Mouse (Mus musculus) embryo, embryonic 11 days (tissue): Measurements from ENCODE around the gene Setd1a.
"Not testable (repeated sequence)": the region's sequence is repeated elsewhere in the genome, so short reads cannot be mapped to it uniquely, and the experiment has no call there.

Experiments used
- DNase-seq: peaks from one replicate; pipeline ENCODE4 v3.0.0-alpha.2; 2015

Gene Setd1a

DNA sequence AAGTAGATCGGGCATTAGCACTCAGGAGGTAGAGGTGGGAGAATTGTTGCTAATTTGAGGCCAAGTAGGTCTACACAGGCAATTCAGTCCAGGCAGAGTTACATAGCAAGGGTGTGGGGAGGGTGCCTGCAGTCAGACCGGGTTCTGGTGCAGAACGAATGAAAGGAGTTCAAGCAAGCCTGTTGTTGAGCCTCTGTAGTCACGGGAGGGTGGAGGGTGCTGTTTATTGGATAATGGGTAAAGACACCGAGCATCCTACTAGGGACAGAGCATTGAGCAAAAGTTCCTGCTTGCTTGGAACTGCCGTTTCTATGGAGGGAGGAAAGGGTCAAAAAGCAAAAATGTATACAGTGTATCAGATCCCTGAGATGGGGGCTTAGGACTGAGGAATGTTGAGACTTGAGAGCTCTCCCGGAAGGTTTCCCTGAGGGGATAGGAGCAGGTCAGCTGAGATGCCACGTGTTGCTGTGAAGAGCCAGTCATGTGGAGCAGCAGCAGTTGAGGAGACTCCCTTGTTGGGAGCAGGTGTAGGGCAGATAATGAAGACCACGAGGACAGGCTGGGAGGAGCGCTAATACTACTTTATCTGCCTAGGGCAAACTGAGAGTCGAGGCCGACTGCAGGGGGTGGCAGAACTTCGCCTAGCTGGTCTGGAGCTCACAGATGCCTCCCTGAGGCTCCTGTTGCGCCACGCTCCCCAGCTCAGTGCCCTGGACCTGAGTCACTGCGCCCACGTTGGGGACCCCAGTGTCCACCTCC is 9.4 kb upstream of the Setd1a start:
- DNase-seq, result no peak

- no peak for DNase-seq
Observed at GRCm38 (mm10) chr7:127767671-127768345, 8.7 kb upstream of the Setd1a start.

DNA sequence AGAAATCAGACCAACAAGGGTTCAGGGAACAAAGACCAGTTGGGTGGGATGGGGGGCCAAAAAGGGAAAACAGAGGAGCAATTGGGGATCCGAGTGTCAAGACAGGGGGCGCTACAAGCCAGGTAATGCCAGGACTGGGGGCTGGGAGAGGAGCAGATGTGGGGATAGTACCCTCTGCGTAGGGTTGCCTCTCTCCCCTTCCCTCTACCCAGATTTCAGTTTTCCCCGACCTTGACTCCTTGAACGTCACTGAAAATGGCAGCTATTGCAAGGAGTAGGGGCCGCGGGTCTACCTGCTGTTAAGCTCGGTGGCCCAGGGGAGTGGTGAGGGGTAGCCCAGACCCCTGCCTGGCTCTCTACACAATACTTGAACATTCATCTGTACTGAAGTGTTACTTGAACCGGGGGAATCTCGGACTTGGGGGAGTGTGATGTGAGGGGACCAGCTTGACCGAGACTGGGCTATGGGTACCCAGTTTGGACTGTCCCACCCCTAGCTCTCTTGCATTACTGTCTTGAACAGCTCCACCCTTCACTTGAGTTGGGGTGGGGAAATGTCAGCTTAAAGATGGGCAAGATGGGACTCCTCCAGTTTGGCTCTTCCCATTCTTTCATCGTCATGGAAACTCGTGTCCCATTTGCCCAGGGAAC is 8.0 kb upstream of the Setd1a start:
- no peak for DNase-seq

- peak; percentile 95 for DNase-seq
Observed at GRCm38 (mm10) chr7:127768997-127769593, 7.4 kb upstream of the Setd1a start.

DNA sequence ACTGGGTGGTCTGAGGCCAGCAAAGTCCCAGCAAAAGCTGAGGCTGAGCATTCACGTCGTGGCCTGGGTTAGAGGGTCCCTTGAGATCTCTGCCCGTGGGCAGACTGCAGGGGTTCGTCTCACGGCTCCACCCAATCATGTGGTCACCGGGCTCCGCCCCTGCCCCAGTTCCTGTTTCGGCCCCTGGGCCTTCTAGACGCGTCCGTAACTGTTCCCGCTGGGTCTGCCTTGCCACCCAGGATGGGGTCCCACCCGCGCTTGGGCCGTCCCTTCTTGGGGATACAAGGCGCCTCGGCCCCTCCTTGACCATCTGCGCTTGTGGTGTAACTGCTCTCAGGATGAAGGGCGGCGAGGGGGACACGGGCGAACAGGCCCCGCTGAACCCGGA is 6.8 kb upstream of the Setd1a start, which contains the start of gene Orai3:
Gene Orai3 (plus strand): TSS at position 165 of the 388 bp plus-strand sequence.
- DNase-seq, result peak; percentile 89

DNA sequence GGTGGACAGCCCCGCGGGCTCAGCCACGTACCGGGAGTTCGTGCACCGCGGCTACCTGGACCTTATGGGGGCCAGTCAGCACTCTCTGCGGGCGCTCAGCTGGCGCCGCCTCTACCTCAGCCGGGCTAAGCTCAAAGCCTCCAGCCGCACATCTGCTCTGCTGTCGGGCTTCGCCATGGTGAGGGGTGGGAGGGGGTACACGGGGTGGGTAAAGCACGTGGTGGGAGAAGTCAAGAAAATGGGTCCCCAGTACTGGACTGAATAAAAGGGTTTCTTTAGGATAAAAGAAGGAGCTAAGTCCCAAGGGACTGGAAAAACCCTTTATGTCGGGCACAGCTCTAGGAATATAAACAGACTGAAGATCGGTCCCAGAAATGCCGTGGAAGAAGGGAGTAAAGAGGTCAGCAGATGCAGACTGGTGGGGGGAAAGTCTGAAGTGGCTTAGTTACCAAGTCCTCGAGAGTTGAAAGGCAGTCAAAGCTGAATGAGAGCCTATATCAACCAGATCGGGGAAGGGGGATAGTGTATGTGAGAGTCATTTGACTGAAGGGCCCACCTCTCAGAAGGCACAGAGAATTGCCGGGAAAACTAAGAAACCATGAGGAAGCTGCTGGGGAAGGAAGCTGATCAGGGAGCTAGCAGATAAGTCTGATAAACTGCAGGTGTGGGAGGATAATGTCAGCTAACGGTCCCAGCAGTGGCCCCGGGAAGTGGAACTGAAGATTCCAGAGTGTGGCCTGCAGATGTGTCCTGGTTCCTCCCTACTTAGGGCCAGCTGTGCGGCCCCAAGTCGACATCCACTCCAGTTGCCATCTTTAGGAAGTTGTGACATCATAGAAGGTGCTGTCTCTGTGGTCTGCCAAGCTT is 6.2 kb upstream of the Setd1a start:
- DNase-seq, result peak; percentile 46

- no peak for DNase-seq
Observed at GRCm38 (mm10) chr7:127771262-127771661, 5.2 kb upstream of the Setd1a start.

GRCm38 (mm10) chr7:127772080-127772479 is 4.4 kb upstream of the Setd1a start:
- no peak for DNase-seq

DNA sequence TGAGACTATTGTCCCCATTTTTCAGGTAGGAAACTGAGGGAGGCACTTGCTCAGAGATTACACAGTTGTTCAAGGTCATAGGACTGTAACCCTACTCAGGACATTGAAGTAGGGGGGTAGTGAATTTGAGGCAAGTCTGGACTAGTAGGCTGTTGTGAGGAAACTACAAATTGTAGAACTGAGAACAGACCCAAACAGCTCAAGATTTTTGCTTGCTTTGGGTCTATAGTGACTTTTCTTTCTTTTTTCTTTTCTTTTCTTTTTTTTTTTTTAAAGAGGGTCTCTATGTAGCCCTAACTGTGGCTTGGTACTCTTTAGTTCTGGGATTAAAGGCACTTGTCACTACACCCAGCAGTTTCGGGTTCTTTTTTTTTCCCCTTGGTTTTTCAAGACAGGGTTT is 3.9 kb upstream of the Setd1a start:
- DNase-seq, result no peak

- DNase-seq, result peak; percentile 85
Observed at GRCm38 (mm10) chr7:127773664-127774384, 2.6 kb upstream of the Setd1a start.

- DNase-seq, result not testable (repeated sequence)
Observed at GRCm38 (mm10) chr7:127775837-127776236, 633 bp upstream of the Setd1a start.

DNA sequence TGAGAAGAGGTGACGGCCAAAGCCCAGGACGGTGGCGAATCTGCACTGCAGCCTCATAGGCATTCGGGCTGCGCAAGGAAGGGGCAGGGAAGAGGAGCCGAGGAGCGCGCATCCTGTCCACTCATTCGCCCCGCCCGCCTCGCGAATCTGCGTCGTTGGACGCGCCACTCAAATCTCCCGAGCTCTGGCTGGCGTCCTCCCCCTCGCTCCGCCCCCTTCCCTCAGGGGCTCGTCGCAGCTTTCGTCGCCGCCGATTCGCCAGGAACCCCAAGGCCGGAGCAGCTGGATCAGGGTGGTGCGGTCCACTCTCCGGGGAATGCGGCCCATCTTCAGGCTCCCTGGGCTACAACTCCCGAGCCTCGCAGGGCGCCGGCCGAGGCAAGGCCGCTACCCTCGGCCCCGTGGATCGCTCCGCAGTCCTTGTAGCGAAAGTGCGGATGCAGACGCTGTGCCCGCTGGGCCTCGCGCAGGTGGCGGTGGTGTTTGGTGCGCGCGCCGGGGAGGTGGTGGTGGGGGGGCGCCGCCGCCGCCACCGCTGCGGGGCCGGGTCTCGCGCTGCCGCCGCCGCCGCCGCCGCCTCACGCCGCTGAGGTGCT is 506 bp downstream of the Setd1a start:
- DNase-seq, result peak; percentile 99

DNA sequence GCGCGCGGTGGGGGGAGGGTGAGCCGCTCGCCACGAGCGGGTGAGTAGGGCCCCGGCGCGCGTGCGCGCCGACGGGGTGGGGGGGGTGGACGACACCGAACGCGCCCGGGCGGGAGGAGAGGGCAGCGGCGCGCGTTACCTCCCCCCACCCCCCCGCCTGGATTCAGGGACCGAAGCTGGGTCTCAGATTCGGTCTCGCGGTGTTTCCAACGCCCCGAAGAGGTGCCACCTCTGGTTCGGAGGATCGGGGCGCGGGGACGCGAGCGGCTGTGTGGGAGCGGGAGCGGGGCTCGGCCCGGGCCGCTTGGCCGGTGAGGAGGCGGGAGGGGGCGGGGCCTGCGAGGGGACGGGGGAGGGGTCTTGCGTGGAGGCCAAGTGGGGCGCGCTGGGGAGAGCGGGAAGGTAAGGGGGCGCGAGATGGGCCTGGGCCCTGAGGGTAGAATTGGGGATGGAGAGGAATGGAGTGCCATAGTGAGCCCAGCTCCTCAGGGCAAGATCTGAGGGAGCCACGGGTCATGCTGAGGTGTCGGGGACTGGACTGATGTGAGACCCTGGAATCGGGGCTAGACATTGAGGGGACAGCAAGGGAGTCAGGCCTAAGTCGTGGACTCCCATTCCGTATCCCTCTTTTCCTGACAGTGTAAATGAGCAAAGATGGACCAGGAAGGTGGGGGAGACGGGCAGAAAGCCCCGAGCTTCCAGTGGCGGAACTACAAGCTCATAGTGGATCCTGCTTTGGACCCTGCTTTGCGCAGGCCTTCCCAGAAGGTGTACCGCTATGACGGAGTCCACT is 1.2 kb downstream of the Setd1a start:
- peak; percentile 75 for DNase-seq

DNA sequence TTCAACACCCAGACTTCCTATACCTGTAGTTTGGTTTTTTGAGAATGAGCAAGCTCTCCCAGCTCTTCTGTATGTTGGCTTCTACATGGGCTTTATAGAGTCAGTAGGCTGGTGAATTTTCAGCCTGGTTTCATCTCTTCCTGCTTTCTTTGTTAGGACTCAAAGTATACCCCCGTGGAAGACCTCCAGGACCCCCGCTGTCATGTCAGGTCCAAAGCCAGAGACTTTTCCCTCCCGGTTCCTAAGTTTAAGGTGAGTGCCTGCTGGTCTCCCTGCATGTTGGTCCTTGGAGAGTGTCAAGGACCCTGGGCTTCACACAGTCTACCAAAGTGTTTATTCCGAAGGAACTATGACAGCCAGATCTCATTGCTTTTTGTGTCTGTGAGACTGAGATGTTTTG is 1.9 kb downstream of the Setd1a start:
- no peak for DNase-seq

DNA sequence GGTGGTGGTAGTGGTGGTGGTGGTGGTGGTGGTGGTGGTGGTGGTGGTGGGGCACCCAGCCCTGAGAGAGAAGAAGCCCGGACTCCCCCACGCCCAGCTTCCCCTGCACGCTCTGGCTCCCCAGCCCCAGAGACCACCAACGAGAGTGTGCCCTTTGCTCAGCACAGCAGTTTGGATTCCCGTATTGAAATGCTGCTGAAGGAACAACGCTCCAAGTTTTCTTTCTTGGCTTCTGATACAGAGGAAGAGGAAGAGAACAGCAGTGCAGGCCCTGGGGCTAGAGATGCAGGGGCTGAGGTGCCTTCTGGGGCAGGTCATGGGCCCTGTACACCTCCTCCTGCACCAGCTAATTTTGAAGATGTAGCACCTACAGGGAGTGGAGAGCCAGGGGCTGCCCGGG is 8.8 kb downstream of the Setd1a start, which contains the start of gene Gm49388:
Gene Gm49388 (plus strand): TSS at position 301 of the 400 bp plus-strand sequence.
- no peak for DNase-seq

DNA sequence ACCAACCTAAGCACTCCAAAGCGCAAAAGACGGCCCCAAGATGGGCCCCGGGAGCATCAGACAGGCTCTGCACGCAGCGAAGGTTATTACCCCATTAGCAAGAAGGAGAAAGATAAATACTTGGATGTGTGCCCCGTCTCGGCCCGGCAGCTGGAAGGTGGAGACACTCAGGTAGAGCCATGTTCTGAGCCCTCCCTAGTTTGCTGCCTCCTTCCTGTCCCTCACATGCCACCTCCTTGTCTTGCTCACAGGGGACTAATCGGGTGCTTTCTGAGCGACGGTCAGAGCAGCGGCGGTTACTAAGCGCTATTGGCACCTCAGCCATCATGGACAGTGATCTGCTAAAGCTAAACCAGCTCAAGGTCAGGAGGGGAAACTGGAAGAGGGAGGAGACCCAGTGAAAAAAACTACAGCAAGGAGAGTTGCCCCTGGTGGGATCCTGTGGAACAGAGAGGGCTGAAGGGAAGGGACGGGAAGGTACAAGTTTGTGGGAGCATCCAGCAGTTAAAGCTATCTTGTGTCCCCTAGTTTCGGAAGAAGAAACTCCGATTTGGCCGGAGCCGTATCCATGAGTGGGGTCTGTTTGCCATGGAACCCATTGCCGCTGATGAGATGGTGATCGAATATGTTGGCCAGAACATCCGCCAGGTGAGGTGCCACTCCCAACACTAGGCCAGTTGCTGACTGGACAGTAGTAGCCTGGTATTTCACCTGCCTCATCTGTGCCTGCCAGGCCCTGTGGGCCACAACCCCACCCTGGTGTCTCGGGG is 20.8 kb downstream of the Setd1a start:
- no peak for DNase-seq

DNA sequence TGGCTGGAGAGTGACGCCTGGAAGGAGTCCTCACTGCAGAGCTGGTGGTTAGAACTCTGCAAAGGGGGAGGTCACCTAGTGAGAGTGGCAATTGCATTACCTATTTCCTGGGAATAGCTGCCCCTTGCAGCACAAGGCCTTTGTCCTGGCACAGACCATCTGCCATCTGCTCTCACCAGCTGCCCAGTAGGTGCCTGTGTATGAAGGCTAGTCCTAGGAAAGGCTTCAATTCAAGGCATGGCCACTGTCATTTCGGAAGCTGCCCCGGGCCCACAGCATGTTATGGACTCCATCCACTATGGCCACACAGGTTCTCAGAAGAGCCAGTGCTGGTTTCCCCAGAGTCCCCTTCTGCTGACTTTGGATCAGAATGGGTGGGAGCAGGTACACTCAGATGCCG is 22.1 kb downstream of the Setd1a start:
- DNase-seq, result no peak

- DNase-seq, result no peak
Observed at GRCm38 (mm10) chr7:127799211-127799610, 22.7 kb downstream of the Setd1a start.

DNA sequence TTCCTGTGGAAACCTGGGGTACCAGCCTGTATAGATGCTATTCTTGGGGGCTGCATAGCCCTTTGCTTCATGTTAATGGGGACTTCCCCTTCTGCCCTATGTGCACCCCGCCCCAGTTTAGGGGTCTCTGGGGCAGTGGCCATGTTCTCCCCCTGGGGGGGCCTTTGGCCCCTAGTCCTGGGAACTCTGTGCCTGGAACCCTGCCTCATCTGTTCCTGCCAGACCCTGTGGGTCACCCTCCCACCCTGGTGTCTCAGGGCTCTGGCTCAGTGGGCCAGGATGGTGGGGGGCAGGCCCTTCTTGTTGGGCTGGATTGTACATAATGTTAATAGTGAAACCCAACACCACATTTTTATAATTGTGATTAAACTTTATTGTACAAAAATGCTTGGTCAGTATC is 23.3 kb downstream of the Setd1a start:
- DNase-seq, result no peak
